ENCODE assay signal across 33 mouse cellular contexts in the genomic region with DNA sequence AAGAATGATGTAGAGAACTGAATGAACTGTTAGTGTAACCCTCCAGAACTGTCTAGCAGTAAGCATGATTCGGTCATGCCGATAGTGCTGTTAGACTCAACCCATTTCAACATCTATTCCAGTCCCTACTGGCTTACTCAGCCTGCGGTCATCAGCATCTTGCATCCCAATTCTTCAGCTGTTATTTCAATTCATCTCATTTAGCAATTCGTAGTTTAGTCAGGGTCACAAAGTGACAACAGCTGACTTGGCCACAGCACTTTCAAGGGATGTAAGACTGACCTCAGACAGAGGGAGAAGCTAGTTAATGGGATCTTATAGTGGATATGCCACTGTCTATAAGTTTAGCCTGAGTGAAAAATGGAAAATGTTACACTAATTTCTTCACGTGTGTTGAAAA.
"Had no signal": no experiment of that assay in that cellular context is flagged by ENCODE, and none has a peak within 500 bp of the region (broad histone marks: within the 10 kb centered on the region; RNA-seq: fewer than 3 reads in every experiment).

No protein-coding gene starts in this region.

- H3K4me1 ChIP-seq: heart, embryonic 12.5 days; heart, embryonic 13.5 days; heart, embryonic 15.5 days had no signal

- ATAC-seq: hindbrain, embryonic 16.5 days; hindbrain, postnatal 0 days; inflammation-experienced regulatory T-cells, adult 6 months; intestine, embryonic 16.5 days; intestine, postnatal 0 days had no signal

- H3K36me3 ChIP-seq: heart, embryonic 12.5 days; heart, embryonic 13.5 days; heart, embryonic 15.5 days; hindbrain, embryonic 10.5 days; hindbrain, embryonic 12.5 days; hindbrain, embryonic 13.5 days; hindbrain, embryonic 15.5 days; kidney, embryonic 15.5 days had no signal

- H3K27ac ChIP-seq: heart, embryonic 13.5 days; heart, embryonic 15.5 days; hindbrain, embryonic 10.5 days; hindbrain, embryonic 12.5 days; hindbrain, embryonic 13.5 days; hindbrain, embryonic 14.5 days; hindbrain, embryonic 15.5 days; hindbrain, postnatal 0 days; kidney, embryonic 15.5 days; kidney, postnatal 0 days; layer of hippocampus, adult 2 months; left cerebral cortex, adult 2 months had no signal

- H3K27me3 ChIP-seq: heart, embryonic 13.5 days; heart, embryonic 15.5 days; hindbrain, embryonic 13.5 days; hindbrain, embryonic 15.5 days had no signal

- H3K4me2 ChIP-seq: heart, embryonic 12.5 days; heart, embryonic 13.5 days; heart, embryonic 15.5 days; hindbrain, embryonic 12.5 days; hindbrain, embryonic 13.5 days; hindbrain, embryonic 14.5 days; hindbrain, embryonic 15.5 days; kidney, embryonic 15.5 days had no signal

- H3K9ac ChIP-seq: heart, embryonic 12.5 days; heart, embryonic 13.5 days; heart, embryonic 15.5 days; hindbrain, embryonic 12.5 days; hindbrain, embryonic 13.5 days; hindbrain, embryonic 14.5 days; hindbrain, embryonic 15.5 days; kidney, embryonic 15.5 days had no signal

- H3K4me3 ChIP-seq: heart, embryonic 12.5 days; heart, embryonic 13.5 days; heart, embryonic 15.5 days; hindbrain, embryonic 10.5 days; hindbrain, embryonic 12.5 days; hindbrain, embryonic 13.5 days; hindbrain, embryonic 15.5 days; kidney, embryonic 15.5 days; layer of hippocampus, adult 2 months; left cerebral cortex, adult 2 months had no signal

- DNase-seq: heart, postnatal 10 days; heart, postnatal 14 days; heart, postnatal 36 days; heart, postnatal 4 days; kidney, adult 11 months; kidney, adult 18-20 months; kidney, adult 2 months; kidney, adult 8-10 months; kidney, adult 9 months; kidney, postnatal 10 days; kidney, postnatal 14 days; kidney, postnatal 25 days; kidney, postnatal 36 days; kidney, postnatal 4 days; layer of hippocampus, adult 9-11 months; layer of hippocampus, postnatal 36 days had no signal

- H3K9me3 ChIP-seq: heart, embryonic 12.5 days; heart, embryonic 13.5 days; heart, embryonic 15.5 days; hindbrain, embryonic 10.5 days; hindbrain, embryonic 12.5 days; hindbrain, embryonic 13.5 days; hindbrain, embryonic 15.5 days; kidney, embryonic 15.5 days had no signal
